Mouse (Mus musculus): ENCODE measurements around the gene Trpv3. TPM values are rescaled to one million over a fixed set of nuclear protein-coding genes. Genes with fewer than 3 reads are reported as not detected.

The Trpv3 gene
- not detected for polyA plus RNA-seq (2014; fragmentation: Illumina TruSeq; extraction: RNeasy Lipid Tissue Mini Kit (QIAGEN cat#74804); ENCODE audit: low read depth, low replicate concordance)

GRCm38 (mm10) chr11:73267267-73267666, at the start of gene Trpv3:
Gene Trpv3 (plus strand): TSS chr11:73267388.

GRCm38 (mm10) chr11:73233992-73234391, 33.2 kb upstream of the Trpv3 start, which contains the start of gene Trpv1:
Gene Trpv1 (plus strand): TSS chr11:73234292.

GRCm38 (mm10) chr11:73329442-73329841, 62.3 kb downstream of the Trpv3 start, which contains the start of the genes Aspa, Gm49340 and Spata22:
Gene Aspa (minus strand): TSS chr11:73329596.
Gene Gm49340 (plus strand): TSS chr11:73329741.
Gene Spata22 (plus strand): TSS chr11:73329741.

Other genes starting within 250 kb of the Trpv3 start
- not detected for gene Camkk1, start 248.4 kb upstream of the Trpv3 start, polyA plus RNA-seq (2014; fragmentation: Illumina TruSeq; extraction: RNeasy Lipid Tissue Mini Kit (QIAGEN cat#74804); ENCODE audit: low read depth, low replicate concordance)
- 3.2 TPM for gene Ncbp3, start 219.6 kb upstream of the Trpv3 start, polyA plus RNA-seq (2014; fragmentation: Illumina TruSeq; extraction: RNeasy Lipid Tissue Mini Kit (QIAGEN cat#74804); ENCODE audit: low read depth, low replicate concordance)
- 0.13 TPM for gene Itgae, start 176.8 kb upstream of the Trpv3 start, polyA plus RNA-seq (2014; fragmentation: Illumina TruSeq; extraction: RNeasy Lipid Tissue Mini Kit (QIAGEN cat#74804); ENCODE audit: low read depth, low replicate concordance)
- 0.21 TPM for gene Haspin, start 129.1 kb upstream of the Trpv3 start, polyA plus RNA-seq (2014; fragmentation: Illumina TruSeq; extraction: RNeasy Lipid Tissue Mini Kit (QIAGEN cat#74804); ENCODE audit: low read depth, low replicate concordance)
- not detected for gene P2rx5, start 107.0 kb upstream of the Trpv3 start, polyA plus RNA-seq (2014; fragmentation: Illumina TruSeq; extraction: RNeasy Lipid Tissue Mini Kit (QIAGEN cat#74804); ENCODE audit: low read depth, low replicate concordance)
- gene Emc6, start 90.4 kb upstream of the Trpv3 start, polyA plus RNA-seq (2014; fragmentation: Illumina TruSeq; extraction: RNeasy Lipid Tissue Mini Kit (QIAGEN cat#74804); ENCODE audit: low read depth, low replicate concordance) = 45.7 TPM
- gene Tax1bp3, start 90.3 kb upstream of the Trpv3 start, polyA plus RNA-seq (2014; fragmentation: Illumina TruSeq; extraction: RNeasy Lipid Tissue Mini Kit (QIAGEN cat#74804); ENCODE audit: low read depth, low replicate concordance) = 9.5 TPM
- gene Ctns, start 68.3 kb upstream of the Trpv3 start, polyA plus RNA-seq (2014; fragmentation: Illumina TruSeq; extraction: RNeasy Lipid Tissue Mini Kit (QIAGEN cat#74804); ENCODE audit: low read depth, low replicate concordance) = 7.8 TPM
- 20.3 TPM for gene Shpk, start 67.9 kb upstream of the Trpv3 start, polyA plus RNA-seq (2014; fragmentation: Illumina TruSeq; extraction: RNeasy Lipid Tissue Mini Kit (QIAGEN cat#74804); ENCODE audit: low read depth, low replicate concordance)
- not detected for gene Trpv1, start 33.1 kb upstream of the Trpv3 start, polyA plus RNA-seq (2014; fragmentation: Illumina TruSeq; extraction: RNeasy Lipid Tissue Mini Kit (QIAGEN cat#74804); ENCODE audit: low read depth, low replicate concordance)
- 63.7 TPM for gene Aspa, start 62.2 kb downstream of the Trpv3 start, polyA plus RNA-seq (2014; fragmentation: Illumina TruSeq; extraction: RNeasy Lipid Tissue Mini Kit (QIAGEN cat#74804); ENCODE audit: low read depth, low replicate concordance)
- 0.29 TPM for gene Gm49340, start 62.4 kb downstream of the Trpv3 start, polyA plus RNA-seq (2014; fragmentation: Illumina TruSeq; extraction: RNeasy Lipid Tissue Mini Kit (QIAGEN cat#74804); ENCODE audit: low read depth, low replicate concordance)
- gene Spata22, start 62.4 kb downstream of the Trpv3 start, polyA plus RNA-seq (2014; fragmentation: Illumina TruSeq; extraction: RNeasy Lipid Tissue Mini Kit (QIAGEN cat#74804); ENCODE audit: low read depth, low replicate concordance) = 25.1 TPM
- gene Olfr20, start 83.4 kb downstream of the Trpv3 start, polyA plus RNA-seq (2014; fragmentation: Illumina TruSeq; extraction: RNeasy Lipid Tissue Mini Kit (QIAGEN cat#74804); ENCODE audit: low read depth, low replicate concordance) = not detected
- gene Olfr376, start 103.9 kb downstream of the Trpv3 start, polyA plus RNA-seq (2014; fragmentation: Illumina TruSeq; extraction: RNeasy Lipid Tissue Mini Kit (QIAGEN cat#74804); ENCODE audit: low read depth, low replicate concordance) = not detected
- not detected for gene Olfr1, start 132.2 kb downstream of the Trpv3 start, polyA plus RNA-seq (2014; fragmentation: Illumina TruSeq; extraction: RNeasy Lipid Tissue Mini Kit (QIAGEN cat#74804); ENCODE audit: low read depth, low replicate concordance)
- gene Olfr378, start 161.1 kb downstream of the Trpv3 start, polyA plus RNA-seq (2014; fragmentation: Illumina TruSeq; extraction: RNeasy Lipid Tissue Mini Kit (QIAGEN cat#74804); ENCODE audit: low read depth, low replicate concordance) = not detected
- gene Olfr380, start 190.1 kb downstream of the Trpv3 start, polyA plus RNA-seq (2014; fragmentation: Illumina TruSeq; extraction: RNeasy Lipid Tissue Mini Kit (QIAGEN cat#74804); ENCODE audit: low read depth, low replicate concordance) = not detected
- not detected for gene Olfr381, start 224.2 kb downstream of the Trpv3 start, polyA plus RNA-seq (2014; fragmentation: Illumina TruSeq; extraction: RNeasy Lipid Tissue Mini Kit (QIAGEN cat#74804); ENCODE audit: low read depth, low replicate concordance)
- not detected for gene Olfr382, start 249.8 kb downstream of the Trpv3 start, polyA plus RNA-seq (2014; fragmentation: Illumina TruSeq; extraction: RNeasy Lipid Tissue Mini Kit (QIAGEN cat#74804); ENCODE audit: low read depth, low replicate concordance)